Mouse (Mus musculus): ENCODE measurements around the gene Trpm8. TPM values are rescaled to one million over a fixed set of nuclear protein-coding genes. Genes with fewer than 3 reads are reported as not detected.
A peak's percentile ranks its signal among the peaks of the same experiment; 100 is the strongest.

The Trpm8 gene
- polyA plus RNA-seq, 1 experiment = not detected

GRCm38 (mm10) chr1:88406078-88406806 lies 128.8 kb downstream of the Trpm8 start:
- 68% methylated on average over 12 of the region's 12 CpGs for WGBS
- no peak for DNase-seq (ENCODE audit: low read depth, low spot score)

GRCm38 (mm10) chr1:88406807-88407198 lies 129.3 kb downstream of the Trpm8 start, which contains the start of gene Spp2:
Gene Spp2 (plus strand): TSS chr1:88406961.
- WGBS = 67% methylated on average over 5 of the region's 5 CpGs
- DNase-seq (ENCODE audit: low read depth, low spot score) = no peak

GRCm38 (mm10) chr1:88408340-88408739 lies 130.9 kb downstream of the Trpm8 start:
- 49% methylated on average over 4 of the region's 4 CpGs for WGBS
- DNase-seq (ENCODE audit: low read depth, low spot score) = peak; percentile 21

GRCm38 (mm10) chr1:88412013-88412412 lies 134.6 kb downstream of the Trpm8 start:
- 69% methylated on average over 5 of the region's 5 CpGs for WGBS
- DNase-seq (ENCODE audit: low read depth, low spot score) = no peak

GRCm38 (mm10) chr1:88418943-88419342 lies 141.5 kb downstream of the Trpm8 start:
- DNase-seq (ENCODE audit: low read depth, low spot score) = no peak
- 56% methylated on average over 2 of the region's 2 CpGs for WGBS

- DNase-seq (ENCODE audit: low read depth, low spot score) = no peak
- WGBS = 39% methylated on average over 10 of the region's 10 CpGs
Measured at GRCm38 (mm10) chr1:88422045-88422444, 144.6 kb downstream of the Trpm8 start.

GRCm38 (mm10) chr1:88422846-88423395 lies 145.5 kb downstream of the Trpm8 start:
- WGBS = 52% methylated on average over 7 of the region's 7 CpGs
- DNase-seq (ENCODE audit: low read depth, low spot score) = no peak

GRCm38 (mm10) chr1:88424602-88425252 lies 147.3 kb downstream of the Trpm8 start:
- 21% methylated on average over 8 of the region's 8 CpGs for WGBS
- peak; percentile 55 for DNase-seq (ENCODE audit: low read depth, low spot score)

GRCm38 (mm10) chr1:88427987-88428741 lies 150.7 kb downstream of the Trpm8 start:
- DNase-seq (ENCODE audit: low read depth, low spot score) = no peak
- WGBS = 40% methylated on average over 11 of the region's 11 CpGs

GRCm38 (mm10) chr1:88429413-88429812 lies 152.0 kb downstream of the Trpm8 start:
- WGBS = 29% methylated on average over 1 of the region's 1 CpGs
- no peak for DNase-seq (ENCODE audit: low read depth, low spot score)

- DNase-seq (ENCODE audit: low read depth, low spot score) = no peak
- 74% methylated on average over 4 of the region's 4 CpGs for WGBS
Measured at GRCm38 (mm10) chr1:88431262-88431661, 153.8 kb downstream of the Trpm8 start.

GRCm38 (mm10) chr1:88432601-88433000 lies 155.1 kb downstream of the Trpm8 start:
- 53% methylated on average over 3 of the region's 3 CpGs for WGBS
- DNase-seq (ENCODE audit: low read depth, low spot score) = no peak

GRCm38 (mm10) chr1:88433096-88433883 lies 155.8 kb downstream of the Trpm8 start:
- DNase-seq (ENCODE audit: low read depth, low spot score) = no peak
- WGBS = 67% methylated on average over 6 of the region's 6 CpGs

- DNase-seq (ENCODE audit: low read depth, low spot score) = no peak
- WGBS = 81% methylated on average over 4 of the region's 4 CpGs
Measured at GRCm38 (mm10) chr1:88434057-88434456, 156.6 kb downstream of the Trpm8 start.

- 29% methylated on average over 9 of the region's 9 CpGs for WGBS
- DNase-seq (ENCODE audit: low read depth, low spot score) = peak; percentile 27
Measured at GRCm38 (mm10) chr1:88437206-88438126, 160.0 kb downstream of the Trpm8 start.
